Mouse (Mus musculus) spleen, adult 2 months (tissue): ENCODE data around the gene Atxn1.

Source experiments
- CTCF ChIP-seq: fragments of 200-500 bp; IDR thresholded peaks from 2 replicates; pipeline ENCODE4 v1.5.1; 2011; ENCODE audit warnings: mild to moderate bottlenecking, inconsistent platforms; ENCODE audit not compliant: insufficient read depth, insufficient read length, insufficient replicate concordance; ENCODE audit errors: extremely low read depth
- POLR2A ChIP-seq: fragments of 200-500 bp; IDR thresholded peaks from 2 replicates; pipeline ENCODE4 v1.6.1; 2011; ENCODE audit warnings: low read depth, low read length, inconsistent platforms

DNA sequence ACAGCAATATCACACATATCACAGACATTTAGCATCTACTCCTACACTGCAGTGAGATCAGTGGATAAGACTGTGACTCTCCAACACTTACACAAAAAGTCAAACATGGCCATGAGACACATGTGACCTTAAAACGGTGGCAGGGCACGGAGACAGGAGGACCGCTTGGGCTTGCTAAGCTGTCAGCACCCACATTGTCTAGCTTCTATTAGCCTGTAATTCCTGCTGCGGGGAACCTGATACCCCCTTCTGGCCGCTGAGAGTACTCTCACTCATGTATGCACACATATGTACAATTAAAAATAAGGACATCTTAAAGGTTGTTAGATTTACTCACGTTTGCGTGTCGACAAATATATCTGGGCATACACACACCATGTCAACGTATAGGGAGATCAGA is 270.9 kb downstream of the Atxn1 start:
- TF ChIP-seq POLR2A (no peak), CTCF (no peak)
